Mouse (Mus musculus) gastrocnemius, postnatal 10 days (tissue): ENCODE measurements around the gene Frmpd1. TPM values are rescaled to one million over a fixed set of nuclear protein-coding genes. Genes with fewer than 3 reads are reported as not detected.

ENCODE experiments used
- DNase-seq: peaks from one replicate; pipeline ENCODE4 v3.0.0; 2021; ENCODE audit warnings: mixed read lengths
- total RNA-seq, 2 experiments: library from RNA; stranded (reverse); gene quantifications; 2 replicates each; pipeline ENCODE4 v1.2.3; 2021

The Frmpd1 gene
- total RNA-seq, 2 experiments from 2014 or later = 3.6 to 3.9 TPM

GRCm38 (mm10) chr4:45238260-45238659 lies 53.6 kb downstream of the Frmpd1 start:
- DNase-seq = no peak

GRCm38 (mm10) chr4:45241330-45241729 lies 56.7 kb downstream of the Frmpd1 start:
- no peak for DNase-seq

- DNase-seq = no peak
Measured at GRCm38 (mm10) chr4:45242163-45242562, 57.5 kb downstream of the Frmpd1 start.

DNA sequence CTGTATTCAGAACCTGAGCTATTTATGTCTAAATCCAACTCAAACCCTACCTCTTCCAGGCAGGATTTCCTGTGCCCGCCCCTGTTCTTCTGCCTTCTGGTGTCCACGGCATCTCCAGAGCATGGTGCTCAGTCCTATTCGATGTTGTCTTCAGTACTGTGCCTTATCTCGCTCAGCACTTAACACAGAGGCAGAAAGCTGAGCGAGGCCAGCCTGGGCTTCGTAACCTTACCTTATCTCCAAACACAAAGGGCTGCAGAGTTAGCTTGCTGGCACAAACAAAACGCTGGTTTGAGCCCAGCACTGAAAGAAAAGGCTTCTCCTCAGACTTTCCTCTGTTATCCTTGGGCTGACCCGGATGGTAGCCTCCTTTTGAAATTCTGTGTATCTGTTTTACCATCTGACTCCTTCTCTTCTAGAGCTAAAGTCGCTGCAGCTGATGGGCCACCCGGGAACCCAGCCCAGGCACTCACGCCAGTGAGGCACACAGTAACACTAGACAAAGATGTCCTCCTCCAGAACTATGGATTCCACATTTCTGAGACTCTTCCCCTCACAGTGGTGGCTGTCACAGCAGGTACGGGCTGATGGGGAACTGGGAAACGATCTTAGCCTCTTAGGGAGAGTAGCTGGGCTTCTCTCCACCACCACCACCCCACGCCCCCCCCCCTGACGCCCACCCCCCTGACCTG lies 58.7 kb downstream of the Frmpd1 start:
- DNase-seq = no peak

DNA sequence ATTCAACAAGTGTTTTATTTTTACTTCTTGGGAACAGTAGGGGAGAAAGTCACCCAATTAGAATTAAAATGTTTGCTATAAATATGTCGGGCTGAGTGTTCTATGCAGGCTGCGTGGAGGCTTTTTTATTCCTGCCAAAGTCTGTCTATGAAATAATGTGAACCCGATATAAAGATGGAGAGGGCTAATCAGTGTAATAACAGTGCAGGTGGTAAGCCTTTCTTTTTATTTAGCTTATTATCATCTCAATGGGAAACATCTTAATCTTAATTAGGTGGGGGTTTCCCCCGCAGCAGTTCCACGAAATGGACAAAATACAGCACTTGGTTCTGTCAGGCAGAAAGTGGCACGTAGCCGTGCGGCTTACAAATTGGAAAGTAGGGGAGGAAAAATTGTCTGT lies 66.6 kb downstream of the Frmpd1 start:
- no peak for DNase-seq

DNA sequence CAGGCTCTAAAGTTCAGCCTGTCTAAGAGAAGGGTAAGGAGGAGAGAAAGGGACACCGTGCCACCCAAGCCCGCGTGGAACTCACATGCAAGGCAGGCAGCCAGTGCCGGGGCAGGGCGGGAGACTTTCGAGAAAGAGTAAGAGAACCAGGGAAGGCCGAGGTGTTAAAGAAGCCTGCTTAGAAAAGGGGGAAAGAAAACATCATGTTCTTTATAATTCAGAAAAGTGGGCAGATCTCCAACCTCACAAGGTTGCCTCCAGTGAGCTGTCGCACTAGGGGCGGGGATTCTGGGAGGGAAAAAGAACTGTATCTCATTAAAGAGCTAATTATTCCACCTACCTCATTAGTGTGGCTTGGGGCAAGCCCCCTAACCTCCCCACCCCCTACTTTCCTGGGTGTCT lies 68.2 kb downstream of the Frmpd1 start:
- no peak for DNase-seq

DNA sequence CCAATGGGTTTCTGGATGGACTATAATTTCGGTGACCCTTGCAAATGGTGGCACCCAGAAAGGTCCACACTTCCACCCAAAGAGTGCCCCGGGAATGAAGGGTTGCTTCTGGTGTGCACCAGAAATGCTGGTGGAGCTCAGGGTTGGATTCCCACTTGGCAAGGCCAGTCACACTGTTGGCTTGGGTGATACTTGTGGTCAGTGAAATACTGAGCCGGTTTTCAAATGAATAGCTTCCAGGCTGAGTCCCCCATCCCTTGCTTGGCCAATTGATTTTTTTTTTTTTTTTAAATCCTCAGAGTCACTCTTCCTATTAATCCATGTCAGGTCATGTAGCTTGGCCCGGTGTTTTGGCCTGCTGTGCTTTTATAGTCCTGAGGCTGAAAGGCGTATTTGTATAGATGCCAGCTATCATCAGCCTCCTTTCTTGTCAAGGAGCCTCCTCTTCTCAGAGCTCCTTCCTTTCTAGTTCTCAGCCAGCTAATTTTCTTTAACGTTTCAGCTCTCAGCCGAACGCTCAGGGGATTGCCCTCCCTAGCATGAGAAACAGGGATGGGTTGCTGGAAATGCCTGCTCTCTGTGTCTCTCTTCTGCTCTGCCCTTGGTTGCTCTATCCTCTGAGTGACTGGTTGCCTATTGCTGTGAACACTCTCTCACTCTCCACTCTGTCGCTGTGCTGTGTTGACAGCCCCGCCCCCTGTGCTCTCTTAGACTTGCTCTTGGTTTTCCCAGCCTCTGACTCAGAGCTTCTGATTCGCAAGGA lies 69.3 kb downstream of the Frmpd1 start:
- no peak for DNase-seq

- no peak for DNase-seq
Measured at GRCm38 (mm10) chr4:45259232-45259832, 74.7 kb downstream of the Frmpd1 start.

DNA sequence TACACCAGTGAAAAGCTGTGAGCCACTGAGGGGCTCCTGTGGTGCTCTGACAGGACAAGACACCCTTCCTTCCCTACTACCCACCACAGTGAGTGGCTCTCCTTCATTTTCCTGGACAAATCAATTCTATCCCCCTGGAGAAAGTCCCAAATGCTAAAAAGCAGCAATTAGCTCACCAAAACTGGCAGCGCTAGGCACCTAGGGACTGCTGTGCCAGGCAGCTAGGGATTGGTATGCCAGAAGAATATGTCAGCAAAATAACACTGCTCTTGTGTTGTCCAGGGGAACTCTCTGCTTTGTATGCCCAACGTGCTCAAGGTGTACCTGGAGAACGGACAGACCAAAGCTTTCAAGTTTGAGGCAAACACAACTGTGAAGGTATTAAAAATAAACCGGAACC lies 76.9 kb downstream of the Frmpd1 start:
- no peak for DNase-seq

DNA sequence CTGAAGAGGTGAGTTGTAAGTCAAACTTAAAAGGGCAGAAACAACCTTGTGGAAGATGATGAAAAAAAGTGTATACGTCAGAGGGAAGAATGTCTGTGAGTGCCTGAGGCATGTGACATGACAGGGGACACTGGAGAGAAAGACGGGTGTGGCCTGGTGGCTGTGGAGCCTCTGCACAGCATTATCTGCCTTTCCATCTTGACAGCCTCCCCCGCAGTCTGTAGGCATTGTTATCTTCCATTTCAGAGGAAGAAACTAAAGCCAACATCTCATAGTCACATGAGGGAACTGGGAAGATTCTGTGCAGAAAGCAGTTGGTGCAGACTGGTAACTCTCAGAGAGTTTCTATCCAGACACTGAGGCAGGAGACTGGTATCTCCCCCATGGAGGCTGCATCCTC lies 83.2 kb downstream of the Frmpd1 start:
- no peak for DNase-seq

DNA sequence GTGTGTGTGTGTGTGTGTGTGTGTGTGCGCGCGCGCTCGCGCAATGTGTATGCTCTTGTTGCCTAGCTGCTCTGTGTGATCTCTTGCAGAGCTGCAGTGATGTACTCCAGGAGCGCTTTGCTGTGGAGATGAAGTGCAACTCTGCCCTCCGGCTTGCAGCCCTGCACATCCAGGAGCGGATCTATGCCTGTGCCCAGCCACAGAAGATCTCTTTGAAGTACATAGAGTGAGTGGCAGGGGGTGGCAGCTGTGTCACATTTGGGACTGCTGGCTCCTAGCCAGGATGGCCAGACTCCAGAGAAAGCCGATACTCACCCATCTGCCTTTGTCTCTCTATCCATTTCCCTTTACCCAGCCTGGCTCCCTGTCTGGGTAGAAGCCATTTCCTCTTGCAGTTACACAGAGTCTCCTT lies 86.4 kb downstream of the Frmpd1 start:
- peak; percentile 71 for DNase-seq

DNA sequence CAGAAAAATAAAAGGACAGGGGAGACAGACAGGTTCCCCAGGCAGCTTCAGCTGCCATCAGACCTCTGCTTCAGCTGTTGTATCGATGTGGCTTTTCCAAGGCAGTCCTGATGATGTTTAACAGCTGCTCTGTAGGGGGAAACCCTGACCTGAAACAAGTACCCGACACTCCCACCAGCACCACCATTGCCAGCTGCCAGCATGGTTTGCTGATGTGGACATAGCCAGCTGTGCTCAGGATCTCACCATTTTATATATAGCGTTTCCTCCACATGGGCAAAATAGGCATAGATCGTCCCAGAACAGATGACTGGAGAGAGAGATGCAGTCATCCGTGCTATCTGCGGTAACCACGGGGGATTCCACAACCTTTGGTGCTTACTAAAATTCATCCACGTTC lies 91.1 kb downstream of the Frmpd1 start:
- DNase-seq = no peak

- no peak for DNase-seq
Measured at GRCm38 (mm10) chr4:45279292-45279691, 94.6 kb downstream of the Frmpd1 start.

DNA sequence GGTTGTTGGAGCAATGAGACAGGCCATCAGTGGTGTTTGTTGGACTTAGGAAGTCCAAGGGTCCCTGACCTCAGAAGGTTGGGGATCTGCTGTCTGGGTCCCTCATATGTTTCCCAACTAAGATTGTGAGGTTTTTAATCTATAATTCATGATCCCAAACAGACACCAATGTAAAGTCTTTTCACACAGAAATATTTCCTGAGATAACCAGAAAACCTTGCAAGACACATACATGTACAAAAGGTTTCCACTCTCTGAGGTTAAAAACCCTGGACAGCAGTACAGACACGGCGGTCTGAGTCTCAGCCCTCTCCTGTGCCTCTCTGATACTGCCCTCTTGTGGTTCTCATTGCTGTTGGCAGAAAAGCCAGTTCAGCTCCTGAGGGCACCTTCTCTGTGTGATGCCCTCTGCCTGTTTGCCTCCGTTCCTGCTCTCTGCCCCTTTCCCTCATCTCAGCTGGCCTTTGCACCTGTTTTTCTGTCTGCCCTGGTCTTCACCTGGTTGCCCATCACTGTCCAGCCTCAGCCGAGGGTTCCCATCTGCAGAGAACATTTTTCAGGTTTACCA lies 95.4 kb downstream of the Frmpd1 start:
- DNase-seq = peak; percentile 48

DNA sequence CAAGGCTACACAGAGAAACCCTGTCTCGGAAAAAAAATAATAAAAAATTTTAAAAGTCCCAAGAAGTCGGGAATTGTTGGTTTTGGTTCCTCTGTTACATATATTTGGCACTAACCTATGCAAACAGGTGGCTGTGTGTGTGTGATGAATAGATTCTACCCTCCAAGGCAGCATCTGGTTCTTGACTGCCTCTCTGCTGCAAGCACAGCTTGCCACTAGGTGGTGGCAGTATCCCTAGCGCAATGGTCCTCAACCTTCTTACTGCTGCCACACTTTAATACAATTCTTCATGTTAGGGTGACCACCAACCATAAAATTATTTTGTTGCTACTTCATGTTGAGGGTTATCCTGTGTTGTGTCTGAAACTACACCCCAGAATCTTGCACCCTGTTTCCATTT lies 101.6 kb downstream of the Frmpd1 start:
- no peak for DNase-seq

DNA sequence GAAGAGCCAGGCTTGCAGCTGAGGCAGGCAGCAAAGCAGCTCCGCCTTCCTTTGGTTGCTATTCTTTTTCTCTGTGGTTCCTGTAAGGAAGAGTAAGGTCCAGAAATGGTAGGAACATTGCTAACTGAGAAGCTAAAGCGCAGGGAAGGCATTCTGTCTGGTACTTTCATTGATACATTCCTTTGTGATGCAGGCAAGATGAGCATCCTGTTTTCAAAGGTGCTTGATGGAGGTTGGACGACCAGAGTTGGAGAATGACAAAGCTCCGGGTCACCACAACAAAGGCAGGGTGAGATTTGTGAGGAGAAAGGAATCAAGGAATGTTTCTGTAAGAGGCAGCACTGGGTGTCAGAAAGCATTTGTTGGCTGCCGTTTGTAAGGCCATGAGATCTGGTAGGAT lies 103.2 kb downstream of the Frmpd1 start:
- no peak for DNase-seq

GRCm38 (mm10) chr4:45296662-45297564 lies 112.2 kb downstream of the Frmpd1 start, which contains the start of gene Trmt10b:
Trmt10b (plus strand) TSS chr4:45297127.
- DNase-seq = peak; percentile 55

- no peak for DNase-seq
Measured at GRCm38 (mm10) chr4:45305536-45305935, 120.9 kb downstream of the Frmpd1 start.

DNA sequence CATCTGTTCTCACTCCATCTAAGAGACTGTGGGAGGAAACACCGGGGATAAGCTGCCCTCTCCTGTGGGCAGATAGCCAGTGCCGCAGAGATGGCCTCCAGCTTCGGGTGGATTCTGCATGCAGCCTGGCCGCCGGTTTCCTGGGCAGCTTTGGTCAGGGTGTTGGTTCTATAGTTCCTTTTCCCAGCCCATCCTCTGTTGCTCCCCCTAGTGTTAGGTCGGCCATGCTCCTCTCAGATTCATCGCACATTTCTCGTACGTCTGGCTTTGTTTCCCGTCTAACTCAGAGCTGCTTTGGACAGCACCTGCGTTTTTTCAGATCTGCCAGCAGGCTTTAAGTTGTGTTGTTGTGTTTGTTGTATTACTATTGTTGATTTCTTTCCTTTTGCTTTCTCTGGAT lies 123.4 kb downstream of the Frmpd1 start:
- no peak for DNase-seq

DNA sequence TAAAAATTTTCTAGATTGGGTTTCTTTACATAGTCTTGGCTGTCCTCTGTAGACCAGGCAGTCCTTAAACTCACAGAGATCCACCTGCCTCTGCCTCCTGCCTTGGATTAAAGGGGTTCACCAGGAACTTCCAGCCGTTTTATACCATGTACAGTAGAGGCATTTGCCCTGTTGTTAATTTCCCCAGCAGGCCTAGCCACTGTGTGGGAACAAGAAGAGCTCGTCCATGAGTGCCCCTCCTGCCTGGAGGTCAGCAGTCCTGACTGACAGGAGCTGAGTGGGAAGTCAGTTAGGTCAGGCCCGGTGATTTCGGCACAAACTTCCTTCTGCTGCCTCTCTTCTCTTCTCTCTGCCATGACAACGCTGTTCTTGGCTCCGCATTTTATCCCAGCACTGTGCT lies 123.9 kb downstream of the Frmpd1 start:
- no peak for DNase-seq

GRCm38 (mm10) chr4:45311056-45311455 lies 126.4 kb downstream of the Frmpd1 start:
- no peak for DNase-seq
